Mouse (Mus musculus): ENCODE data around the gene B4galnt3. TPM values are rescaled to one million over a fixed set of nuclear protein-coding genes. Genes with fewer than 3 reads are reported as not detected.
A peak's percentile ranks its signal among the peaks of the same experiment; 100 is the strongest.
"Not testable (repeated sequence)": the region's sequence is repeated elsewhere in the genome, so short reads cannot be mapped to it uniquely, and the experiment has no call there.

The B4galnt3 gene
- polyA plus RNA-seq, 1 experiment from 2014 or later: 1.2 TPM

DNA sequence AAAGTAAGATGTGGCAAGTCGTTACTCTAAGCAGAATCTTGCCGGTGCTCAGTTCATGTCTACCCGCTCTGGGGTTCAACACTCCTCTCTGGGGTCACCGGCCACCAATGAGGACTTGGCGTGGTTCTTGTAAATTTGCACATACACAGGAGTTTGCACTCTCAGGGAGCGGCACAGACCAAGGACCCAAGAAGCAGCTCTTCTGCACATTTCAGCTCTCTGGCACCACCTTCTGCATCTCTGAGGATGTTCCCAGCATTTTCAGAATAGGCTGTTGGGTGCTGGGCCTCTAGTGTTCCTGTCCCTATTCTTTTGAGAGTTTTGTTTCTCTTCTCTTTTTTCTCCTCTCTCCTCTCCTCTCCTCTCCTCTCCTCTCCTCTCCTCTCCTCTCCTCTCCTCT is 6.8 kb upstream of the B4galnt3 start:
- H3K4me2 ChIP-seq (replicated peaks): no peak overlapping the region; the same call in 1 of the 2 replicates
- no peak for ATAC-seq (ENCODE audit: low FRiP score)
- no peak overlapping the region for H3K4me3 ChIP-seq
- peaks cover under 1% of the 10 kb centered on the region for H3K27me3 ChIP-seq
- H3K36me3 ChIP-seq: no peaks in the 10 kb centered on the region
- H3K4me1 ChIP-seq: no peaks in the 10 kb centered on the region
- WGBS: 29% methylated on average over 6 of the region's 6 CpGs
- H3K9ac ChIP-seq: no peak overlapping the region
- H3K27ac ChIP-seq: no peak overlapping the region
- no peaks in the 10 kb centered on the region for H3K9me3 ChIP-seq (replicated peaks)

DNA sequence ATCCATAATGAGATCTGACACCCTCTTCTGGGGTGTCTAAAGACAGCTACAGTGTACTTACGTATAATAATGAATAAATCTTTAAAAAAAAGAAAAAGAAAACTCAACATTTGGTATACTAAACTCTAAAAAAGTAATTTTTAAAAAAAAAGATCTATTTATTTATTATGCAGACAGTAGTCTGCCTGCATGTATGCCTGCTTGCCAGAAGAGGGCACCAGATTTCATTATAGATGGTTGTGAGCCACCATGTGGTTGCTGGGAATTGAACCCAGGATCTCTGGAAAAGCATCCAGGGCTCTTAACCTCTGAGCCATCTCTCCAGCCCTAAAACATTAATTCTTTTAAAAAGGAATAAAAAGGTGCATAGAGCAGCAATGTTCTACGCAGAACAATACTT is 2.2 kb upstream of the B4galnt3 start:
- ATAC-seq (ENCODE audit: low FRiP score); H3K4me3 ChIP-seq; H3K4me2 ChIP-seq (replicated peaks); H3K9ac ChIP-seq; H3K27ac ChIP-seq; H3K9me3 ChIP-seq (replicated peaks); H3K36me3 ChIP-seq; H3K4me1 ChIP-seq: not testable (repeated sequence)
- 96% methylated on average over 2 of the region's 2 CpGs for WGBS
- H3K27me3 ChIP-seq: peaks cover 39% of the 10 kb centered on the region

DNA sequence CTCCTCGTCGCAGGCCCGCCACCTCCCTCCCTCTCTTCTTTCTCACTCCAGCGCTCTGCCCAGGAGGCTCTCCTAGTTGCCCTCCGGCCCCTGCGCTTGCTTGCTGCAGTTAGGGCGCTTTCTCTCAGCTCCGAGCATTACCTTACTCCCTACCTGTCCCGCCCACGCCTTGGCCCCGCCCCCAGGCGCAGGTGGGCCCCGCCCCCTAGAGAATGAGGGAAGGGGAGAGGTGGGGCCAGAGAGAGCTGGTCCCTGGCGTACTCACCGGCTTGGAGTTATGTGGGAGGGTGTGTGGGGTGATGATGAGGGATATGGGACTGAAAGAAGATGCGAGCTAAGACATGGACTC is 400 bp upstream of the B4galnt3 start:
- under 1% methylated on average over 16 of the region's 16 CpGs for WGBS
- Histone ChIP-seq H3K9ac (peak overlapping the region; percentile 69), H3K36me3 (no peaks in the 10 kb centered on the region), H3K27me3 (peaks cover 39% of the 10 kb centered on the region), H3K4me2 (replicated peaks) (peak overlapping the region; percentile 99), H3K4me3 (peak overlapping the region; percentile 74), H3K27ac (no peak overlapping the region), H3K4me1 (peaks cover 7% of the 10 kb centered on the region), H3K9me3 (replicated peaks) (no peaks in the 10 kb centered on the region)
- ATAC-seq (ENCODE audit: low FRiP score): peak; percentile 63

DNA sequence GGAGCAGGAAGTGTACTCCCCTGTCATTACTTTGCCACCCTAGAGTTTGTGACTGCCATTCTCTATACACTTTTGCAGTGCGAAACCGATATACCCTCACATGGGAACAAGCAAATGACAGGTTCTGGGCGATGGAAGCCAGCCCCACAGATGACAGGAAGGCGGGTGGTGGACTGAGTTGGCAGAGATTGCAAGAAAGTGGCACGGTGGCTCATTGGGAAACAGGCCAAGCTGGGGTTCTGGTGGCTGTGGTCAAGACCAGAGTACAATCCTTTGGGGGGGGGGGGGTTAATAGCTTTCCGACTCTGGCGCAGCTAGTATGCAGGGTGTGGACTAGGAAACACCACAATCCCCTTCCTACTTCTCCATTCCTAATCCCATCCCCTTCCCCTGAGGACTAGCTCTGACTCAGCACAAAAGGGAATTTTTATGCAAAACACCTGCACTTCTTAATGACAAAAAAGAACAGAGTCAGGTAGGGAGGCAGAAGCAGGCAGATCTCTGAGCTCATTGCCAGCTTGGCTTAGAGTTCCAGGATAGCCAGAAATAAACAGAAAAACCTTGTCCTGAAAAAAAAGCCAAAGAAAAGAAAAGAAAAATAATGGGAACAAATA is 2.9 kb downstream of the B4galnt3 start:
- 89% methylated on average over 7 of the region's 7 CpGs for WGBS
- H3K4me3 ChIP-seq: no peak overlapping the region
- no peak overlapping the region for H3K27ac ChIP-seq
- no peaks in the 10 kb centered on the region for H3K36me3 ChIP-seq
- H3K27me3 ChIP-seq: peaks cover 39% of the 10 kb centered on the region
- H3K9ac ChIP-seq: no peak overlapping the region
- no peak for ATAC-seq (ENCODE audit: low FRiP score)
- no peaks in the 10 kb centered on the region for H3K9me3 ChIP-seq (replicated peaks)
- no peak overlapping the region for H3K4me2 ChIP-seq (replicated peaks)
- peaks cover 7% of the 10 kb centered on the region for H3K4me1 ChIP-seq

DNA sequence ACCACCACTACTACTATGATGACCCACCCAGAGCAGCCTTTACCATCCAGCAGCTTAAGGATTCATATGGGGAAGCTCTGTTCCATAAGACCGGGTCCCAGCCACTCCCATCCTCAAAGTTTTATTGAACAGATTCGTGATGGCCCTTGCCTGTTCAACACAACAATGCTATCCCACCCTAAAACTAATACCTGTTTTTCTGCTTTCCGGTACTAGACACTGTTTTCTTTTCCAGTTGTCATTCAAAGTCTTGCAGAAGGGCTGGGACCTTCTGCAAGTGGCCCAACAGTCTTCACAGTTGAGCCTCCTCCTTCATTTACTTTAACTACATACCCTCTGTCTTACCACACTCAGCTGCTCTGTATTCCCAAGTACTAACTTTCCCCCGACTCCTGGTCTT is 4.9 kb downstream of the B4galnt3 start:
- Histone ChIP-seq H3K4me2 (replicated peaks) (no peak overlapping the region), H3K9me3 (replicated peaks) (no peaks in the 10 kb centered on the region), H3K27ac (no peak overlapping the region), H3K9ac (no peak overlapping the region), H3K36me3 (no peaks in the 10 kb centered on the region), H3K27me3 (peaks cover 22% of the 10 kb centered on the region), H3K4me1 (peaks cover 4% of the 10 kb centered on the region; the same call in 1 of the 2 replicates), H3K4me3 (no peak overlapping the region)
- 83% methylated on average over 4 of the region's 4 CpGs for WGBS
- ATAC-seq (ENCODE audit: low FRiP score): no peak

DNA sequence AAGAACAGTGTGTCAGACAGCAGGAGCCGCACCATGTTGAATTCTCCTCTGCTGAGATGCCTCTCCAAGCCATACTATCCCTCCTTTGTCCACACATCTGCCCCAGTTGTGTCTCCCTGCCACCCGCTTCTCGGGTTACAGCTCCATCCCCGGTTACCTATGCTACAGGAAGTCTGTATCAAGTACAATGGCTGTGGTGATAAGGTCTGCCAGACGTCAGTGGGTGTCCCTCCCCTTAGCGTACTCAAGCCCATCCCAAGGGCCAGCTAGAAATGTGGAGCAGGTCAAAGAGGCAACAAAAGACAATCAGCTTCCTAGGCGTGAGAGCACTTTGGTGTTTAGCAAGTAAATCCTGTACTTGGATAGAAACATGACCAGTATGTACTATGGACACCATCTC is 5.8 kb downstream of the B4galnt3 start:
- Histone ChIP-seq H3K27ac (no peak overlapping the region), H3K9me3 (replicated peaks) (no peaks in the 10 kb centered on the region), H3K27me3 (peaks cover 13% of the 10 kb centered on the region), H3K4me2 (replicated peaks) (no peak overlapping the region), H3K36me3 (no peaks in the 10 kb centered on the region), H3K9ac (no peak overlapping the region), H3K4me1 (no peaks in the 10 kb centered on the region), H3K4me3 (no peak overlapping the region)
- ATAC-seq (ENCODE audit: low FRiP score): no peak
- WGBS: 50% methylated on average over 7 of the region's 7 CpGs

DNA sequence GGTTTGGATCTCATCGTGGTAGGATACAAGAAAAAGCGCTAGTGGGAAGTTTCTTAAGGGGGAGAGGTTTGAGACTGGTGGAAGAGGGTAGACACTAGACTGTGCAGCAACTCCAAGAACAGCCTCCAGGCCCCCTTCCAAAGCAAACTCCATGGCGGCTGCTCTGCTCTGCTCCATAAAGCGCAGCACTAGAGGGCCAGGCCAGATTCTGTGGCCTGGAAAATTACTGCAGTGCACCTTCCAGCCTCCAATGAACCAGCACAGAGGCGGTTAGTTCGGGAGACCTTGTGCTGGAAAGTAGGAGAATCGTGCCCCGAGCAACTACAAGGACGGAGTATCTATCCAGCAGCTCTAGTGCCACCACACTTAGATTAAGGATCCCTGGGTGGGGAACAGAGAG is 7.1 kb downstream of the B4galnt3 start:
- Histone ChIP-seq H3K9me3 (replicated peaks) (no peaks in the 10 kb centered on the region), H3K36me3 (no peaks in the 10 kb centered on the region), H3K9ac (no peak overlapping the region), H3K4me1 (no peaks in the 10 kb centered on the region), H3K27me3 (0 out of 2 replicates have a peak, but pooled peaks cover under 1% of the 10 kb centered on the region), H3K4me2 (replicated peaks) (no peak overlapping the region), H3K27ac (no peak overlapping the region), H3K4me3 (no peak overlapping the region)
- no peak for ATAC-seq (ENCODE audit: low FRiP score)
- 83% methylated on average over 9 of the region's 9 CpGs for whole genome bisulfite sequencing

DNA sequence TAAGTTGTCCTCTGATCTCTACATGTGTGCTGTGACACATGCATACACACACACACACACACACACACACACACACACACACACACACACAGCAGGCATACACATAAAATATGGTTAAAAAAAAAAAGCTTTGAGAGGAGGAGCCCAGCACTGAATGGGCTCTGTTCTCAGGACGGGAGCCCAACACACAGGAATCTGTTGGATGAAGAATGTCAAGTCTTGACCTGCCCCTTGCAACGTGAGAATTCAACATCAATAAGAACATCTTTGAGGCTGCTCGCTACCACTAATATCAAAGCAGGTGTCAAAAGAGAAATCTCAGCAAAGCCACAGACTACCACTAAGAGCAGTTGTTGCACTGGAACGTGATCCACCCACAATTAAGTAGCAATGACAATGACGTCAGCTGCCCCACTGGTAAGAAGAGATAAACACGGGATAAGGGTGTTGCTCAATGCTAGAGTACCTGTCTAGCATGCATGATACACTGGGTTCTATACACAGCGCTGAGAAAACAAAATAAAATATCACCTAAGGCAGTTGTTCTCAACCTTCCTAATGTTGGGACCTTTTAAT is 17.4 kb downstream of the B4galnt3 start:
- WGBS: 83% methylated on average over 7 of the region's 7 CpGs
- no peak for ATAC-seq (ENCODE audit: low FRiP score)

DNA sequence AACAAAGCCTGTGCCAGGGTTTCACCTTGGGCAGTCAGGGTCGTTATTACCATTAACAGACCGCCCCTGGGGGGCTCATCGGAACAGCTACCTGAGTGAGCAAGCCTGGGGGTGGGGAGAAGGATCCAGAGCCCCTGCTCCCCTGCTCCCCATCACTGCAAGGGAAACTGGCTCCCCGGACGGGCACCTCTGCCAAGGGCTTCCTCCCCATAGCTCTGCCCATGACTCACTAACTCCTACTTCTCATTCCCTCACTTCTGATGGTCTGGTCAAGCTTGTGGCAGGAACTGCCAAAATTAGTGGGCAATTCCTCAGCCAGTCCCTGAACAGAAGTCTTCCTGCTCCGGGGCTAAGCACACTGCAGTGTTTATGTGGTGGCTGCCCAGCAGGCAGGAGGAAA is 19.1 kb downstream of the B4galnt3 start:
- ATAC-seq (ENCODE audit: low FRiP score): no peak
- Histone ChIP-seq H3K4me3 (no peak overlapping the region), H3K9me3 (replicated peaks) (no peaks in the 10 kb centered on the region), H3K36me3 (no peaks in the 10 kb centered on the region), H3K9ac (no peak overlapping the region), H3K27me3 (no peaks in the 10 kb centered on the region), H3K4me1 (no peaks in the 10 kb centered on the region), H3K4me2 (replicated peaks) (no peak overlapping the region), H3K27ac (no peak overlapping the region)
- WGBS: 64% methylated on average over 6 of the region's 6 CpGs

More for the DNA sequence above, 17.4 kb downstream of the B4galnt3 start:
- no peaks in the 10 kb centered on the region for H3K9me3 ChIP-seq (replicated peaks)
- no peak overlapping the region for H3K4me2 ChIP-seq (replicated peaks)
- no peaks in the 10 kb centered on the region for H3K4me1 ChIP-seq
- no peak overlapping the region for H3K9ac ChIP-seq
- no peak overlapping the region for H3K27ac ChIP-seq
- no peaks in the 10 kb centered on the region for H3K27me3 ChIP-seq
- no peak overlapping the region for H3K4me3 ChIP-seq
- H3K36me3 ChIP-seq: no peaks in the 10 kb centered on the region

DNA sequence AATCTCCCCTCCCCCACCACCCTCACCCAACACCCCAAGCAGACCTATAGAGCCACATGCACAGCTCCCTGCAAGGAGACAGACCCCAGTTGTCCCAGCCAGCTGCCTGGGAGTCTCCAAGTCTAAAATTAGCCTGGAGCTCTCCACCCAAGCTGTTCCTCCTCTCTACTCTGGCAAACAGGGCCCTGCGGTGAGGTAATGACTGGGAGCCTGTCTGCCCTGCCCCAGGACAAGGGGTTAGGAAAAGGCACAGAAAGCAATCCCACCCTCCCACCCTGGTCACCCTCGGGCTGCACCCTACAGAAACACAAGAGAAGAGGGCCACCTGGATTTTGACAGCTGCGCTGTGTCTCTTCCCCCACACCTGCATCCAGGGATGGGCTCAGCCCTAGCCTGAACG is 19.5 kb downstream of the B4galnt3 start:
- H3K9ac ChIP-seq: no peak overlapping the region
- 61% methylated on average over 4 of the region's 4 CpGs for WGBS
- no peaks in the 10 kb centered on the region for H3K36me3 ChIP-seq
- H3K9me3 ChIP-seq (replicated peaks): no peaks in the 10 kb centered on the region
- H3K4me1 ChIP-seq: no peaks in the 10 kb centered on the region
- no peak overlapping the region for H3K27ac ChIP-seq
- H3K4me3 ChIP-seq: no peak overlapping the region
- H3K27me3 ChIP-seq: no peaks in the 10 kb centered on the region
- ATAC-seq (ENCODE audit: low FRiP score): no peak
- H3K4me2 ChIP-seq (replicated peaks): no peak overlapping the region

DNA sequence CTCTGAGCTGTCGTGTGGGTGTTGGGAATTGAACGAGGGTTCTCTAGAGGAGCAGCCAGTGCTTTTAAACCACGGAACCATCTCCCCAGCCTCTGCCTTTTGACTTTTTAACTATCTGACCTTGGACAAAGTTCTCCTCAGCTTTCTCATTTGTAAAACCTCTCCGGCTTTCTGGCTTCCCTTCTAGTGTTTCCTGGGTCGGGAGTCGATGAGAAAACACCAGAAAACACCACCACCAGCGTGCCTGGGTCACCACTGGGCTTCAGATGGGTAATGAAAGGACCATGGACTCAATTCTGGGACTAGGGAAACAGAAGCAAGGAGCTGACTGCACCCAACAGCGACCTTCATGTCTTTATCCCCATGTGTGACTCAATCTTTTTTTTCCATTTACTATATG is 20.2 kb downstream of the B4galnt3 start:
- H3K4me2 ChIP-seq (replicated peaks): no peak overlapping the region
- H3K36me3 ChIP-seq: no peaks in the 10 kb centered on the region
- H3K27ac ChIP-seq: no peak overlapping the region
- no peak overlapping the region for H3K4me3 ChIP-seq
- WGBS: 85% methylated on average over 8 of the region's 8 CpGs
- H3K9me3 ChIP-seq (replicated peaks): no peaks in the 10 kb centered on the region
- no peaks in the 10 kb centered on the region for H3K4me1 ChIP-seq
- H3K27me3 ChIP-seq: no peaks in the 10 kb centered on the region
- no peak for ATAC-seq (ENCODE audit: low FRiP score)
- no peak overlapping the region for H3K9ac ChIP-seq

DNA sequence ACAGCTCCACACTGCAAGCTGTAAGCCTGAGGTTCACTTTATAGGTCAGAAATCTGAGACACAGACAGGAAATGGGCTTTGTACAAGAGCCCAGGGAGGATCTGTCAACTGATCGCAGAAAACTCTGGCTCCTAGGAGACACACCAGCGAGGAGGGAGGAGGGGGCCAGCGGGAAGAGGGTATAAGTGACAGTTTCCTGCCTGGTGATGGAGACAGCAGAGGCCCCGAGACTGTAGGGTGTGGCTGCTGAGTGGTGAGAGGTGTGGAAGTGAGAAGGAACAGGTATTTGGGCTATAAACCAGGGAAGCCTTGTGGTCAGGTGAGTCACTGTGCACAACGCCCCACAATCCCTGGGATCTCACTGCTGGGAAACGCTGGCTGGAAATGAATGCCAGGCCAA is 30.2 kb downstream of the B4galnt3 start:
- ATAC-seq (ENCODE audit: low FRiP score): no peak
- H3K27ac ChIP-seq: no peak overlapping the region
- H3K4me1 ChIP-seq: peaks cover 3% of the 10 kb centered on the region; the same call in 1 of the 2 replicates
- H3K27me3 ChIP-seq: no peaks in the 10 kb centered on the region
- 58% methylated on average over 6 of the region's 6 CpGs for WGBS
- H3K4me3 ChIP-seq: no peak overlapping the region
- no peaks in the 10 kb centered on the region for H3K9me3 ChIP-seq (replicated peaks)
- no peak overlapping the region for H3K4me2 ChIP-seq (replicated peaks)
- no peak overlapping the region for H3K9ac ChIP-seq
- H3K36me3 ChIP-seq: no peaks in the 10 kb centered on the region

DNA sequence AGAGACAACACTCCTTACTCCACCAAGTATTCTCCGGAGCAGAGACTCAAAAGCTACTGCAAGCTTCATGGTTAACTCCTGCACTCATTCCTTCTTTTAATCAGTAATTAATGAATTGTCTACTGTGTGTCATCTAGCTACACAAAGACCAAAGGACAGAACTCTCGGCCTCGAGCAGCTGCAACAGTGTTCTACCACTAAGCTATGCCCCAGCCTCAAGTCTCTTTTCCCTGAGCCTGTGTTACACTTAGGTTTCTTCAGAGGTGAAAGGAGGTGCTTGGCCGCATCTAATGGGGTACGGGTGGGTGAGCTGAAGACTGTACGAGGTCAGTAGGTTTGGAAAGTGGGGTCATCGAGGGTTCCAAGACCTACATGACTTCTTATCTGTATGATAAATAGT is 30.8 kb downstream of the B4galnt3 start:
- no peak overlapping the region for H3K9ac ChIP-seq
- no peaks in the 10 kb centered on the region for H3K27me3 ChIP-seq
- H3K9me3 ChIP-seq (replicated peaks): no peaks in the 10 kb centered on the region
- no peak overlapping the region for H3K4me3 ChIP-seq
- no peak overlapping the region for H3K4me2 ChIP-seq (replicated peaks)
- WGBS: 79% methylated on average over 7 of the region's 7 CpGs
- no peak overlapping the region for H3K27ac ChIP-seq
- no peak for ATAC-seq (ENCODE audit: low FRiP score)
- H3K36me3 ChIP-seq: no peaks in the 10 kb centered on the region
- H3K4me1 ChIP-seq: peaks cover 3% of the 10 kb centered on the region; the same call in 1 of the 2 replicates

Measured in hindbrain, embryonic 12.5 days (tissue).